Mouse (Mus musculus) right cerebral cortex, postnatal 10 days (tissue): ENCODE data around the gene Parp6.

Experiments used
- DNase-seq, 2 experiments: peaks; one replicate each; pipeline ENCODE4 v3.0.0; 2021; ENCODE audit warnings: low spot score in 2 of 2

Gene Parp6

DNA sequence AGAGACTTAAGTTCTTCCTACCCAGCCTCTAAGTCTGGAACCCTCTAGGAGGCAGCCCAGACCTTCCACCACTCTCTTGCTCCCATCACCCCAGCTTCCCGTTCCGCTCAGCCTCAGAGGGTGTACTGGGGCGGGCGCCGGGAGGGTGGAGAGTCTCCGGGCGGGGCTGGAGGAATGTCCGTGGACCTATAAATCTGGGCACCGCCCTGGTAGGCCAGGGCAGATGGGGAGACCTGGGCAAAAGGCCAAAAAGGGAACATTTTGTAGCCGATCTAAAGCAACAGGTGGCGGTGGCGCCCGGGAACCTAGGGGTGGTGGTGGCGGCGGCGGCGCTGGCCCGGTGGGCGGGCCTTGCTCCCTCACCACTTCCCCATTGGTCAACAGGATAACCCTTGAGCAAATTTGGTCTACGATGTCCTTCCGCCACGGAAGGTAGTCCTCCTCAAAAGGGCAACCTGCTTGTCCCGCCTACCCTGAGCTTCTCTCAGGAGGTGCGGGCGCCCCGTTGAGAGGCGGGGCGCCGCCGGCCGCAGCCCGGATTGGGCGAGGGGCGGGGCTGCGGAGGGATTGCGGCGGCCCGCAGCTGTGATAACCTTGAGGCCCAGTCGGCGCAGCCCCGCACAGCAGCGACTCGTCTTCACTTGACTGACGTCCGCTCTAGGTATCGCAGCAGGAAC, 39.0 kb downstream of the Parp6 start, which contains the start of gene Pkm:
Pkm (plus strand) TSS at position 411 of the 677 bp plus-strand sequence.
- DNase-seq = peak; percentile 98

DNA sequence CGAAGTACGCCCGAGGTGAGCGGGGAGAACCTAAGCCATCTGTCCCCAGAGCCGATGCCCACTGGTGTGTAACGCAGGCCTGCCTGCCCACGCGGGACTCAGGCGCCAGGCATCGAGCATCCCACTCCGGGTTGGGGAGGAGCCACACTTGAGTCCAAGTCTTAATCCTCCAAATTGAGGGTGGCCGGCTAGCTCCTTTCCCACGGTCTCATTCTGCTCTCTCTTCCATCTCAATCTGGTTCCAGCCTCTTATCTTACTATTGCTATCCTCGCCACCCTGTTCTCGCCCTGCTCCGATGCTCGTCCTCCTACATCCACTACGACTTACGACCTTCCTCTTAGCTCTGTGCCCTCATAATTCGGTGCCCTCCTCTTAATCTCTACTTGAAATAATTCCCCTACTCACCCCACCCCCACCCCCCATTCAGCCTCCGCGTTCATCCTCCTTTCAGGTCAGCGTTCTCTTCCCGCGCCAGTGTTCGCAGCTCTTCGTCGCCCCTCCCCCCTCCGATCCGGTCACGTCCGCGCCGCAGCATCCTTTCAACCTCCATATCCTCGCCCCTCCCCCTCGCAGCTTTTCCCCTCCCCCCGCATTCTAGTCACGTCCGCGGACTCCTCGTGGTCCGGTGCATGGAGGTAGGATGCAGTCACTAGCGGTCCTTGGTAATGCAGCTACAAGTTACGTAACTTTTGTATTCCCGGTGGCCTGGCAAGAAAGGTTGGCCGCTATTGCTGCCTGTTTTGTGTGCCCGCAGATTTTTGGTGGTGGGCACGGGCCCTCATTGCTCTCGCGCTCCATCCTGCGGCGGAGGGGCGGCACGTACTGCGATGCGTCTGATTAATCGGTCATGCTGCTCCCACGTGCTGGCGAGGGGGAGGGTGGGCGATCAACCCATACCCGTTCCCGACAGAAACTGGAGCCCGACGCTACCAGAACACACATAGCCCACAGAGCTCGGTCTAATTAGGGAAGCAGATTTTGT, 39.8 kb downstream of the Parp6 start:
- DNase-seq = peak; percentile 93 to 95

DNA sequence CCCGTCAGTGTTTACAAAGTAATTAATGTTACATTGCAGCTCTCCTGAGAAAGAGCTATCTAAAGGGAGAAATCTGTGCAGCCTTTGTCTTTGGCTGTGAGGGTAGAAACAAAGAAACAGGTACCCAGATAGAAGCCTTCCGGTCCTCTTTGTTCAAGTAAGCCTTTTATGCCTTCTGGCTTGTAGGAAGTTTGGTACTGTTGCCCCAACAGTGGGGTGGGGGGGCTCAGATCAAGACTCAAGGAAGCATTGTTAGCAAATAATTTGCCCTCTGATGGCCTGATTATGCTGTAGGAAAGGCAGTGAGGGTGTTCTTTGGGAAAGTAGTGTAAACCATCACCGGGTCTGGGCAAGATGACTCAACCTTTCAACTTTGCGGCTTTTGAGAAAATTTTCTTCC, 41.1 kb downstream of the Parp6 start:
- DNase-seq = no peak

DNA sequence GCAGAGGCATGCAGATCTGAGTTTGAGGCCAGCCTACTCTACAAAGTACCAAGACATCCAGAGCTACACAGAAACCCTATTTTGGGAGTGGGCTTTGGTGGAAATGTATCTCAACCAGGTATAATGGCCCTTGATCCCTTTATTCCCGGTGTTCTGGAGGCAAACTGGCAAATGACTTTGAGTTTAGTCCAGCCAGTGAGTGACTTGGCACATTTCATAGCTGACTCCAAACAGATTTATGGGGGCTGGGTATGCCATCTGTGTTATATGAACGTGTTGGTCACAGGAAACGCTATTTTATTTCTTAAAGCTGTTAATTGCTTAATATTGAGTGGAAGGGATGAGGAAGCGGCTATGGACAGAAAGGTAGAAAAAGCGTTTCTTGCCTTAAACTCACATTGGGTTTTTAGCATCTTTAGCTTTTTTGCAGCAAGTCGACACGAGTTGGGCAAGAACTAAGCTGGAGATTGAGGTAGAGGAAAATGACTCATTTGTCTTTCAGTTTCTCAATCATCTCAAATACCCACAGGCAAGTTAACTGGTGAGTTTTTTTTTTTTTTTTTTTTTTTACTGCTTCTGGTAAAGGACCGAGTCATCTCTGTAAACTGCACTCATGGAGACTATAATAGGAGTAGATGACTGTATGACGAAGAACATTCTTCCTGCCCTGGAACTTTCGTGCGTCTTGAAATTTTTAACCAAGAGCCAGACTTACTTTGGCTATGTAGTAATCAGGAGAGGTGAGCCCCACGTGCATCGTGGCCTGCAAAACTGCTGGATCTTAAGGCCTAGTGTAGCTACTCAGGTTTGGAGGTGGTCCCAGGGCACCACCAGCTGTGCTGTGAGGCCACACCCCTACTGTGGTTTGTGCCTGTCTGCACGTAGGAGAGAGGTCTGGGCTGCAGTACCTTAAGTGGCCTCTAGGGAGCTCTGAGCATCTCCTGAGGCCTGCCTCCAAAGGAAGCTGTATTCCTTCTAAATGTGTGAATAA, 42.2 kb downstream of the Parp6 start:
- DNase-seq = peak; percentile 84 to 87

DNA sequence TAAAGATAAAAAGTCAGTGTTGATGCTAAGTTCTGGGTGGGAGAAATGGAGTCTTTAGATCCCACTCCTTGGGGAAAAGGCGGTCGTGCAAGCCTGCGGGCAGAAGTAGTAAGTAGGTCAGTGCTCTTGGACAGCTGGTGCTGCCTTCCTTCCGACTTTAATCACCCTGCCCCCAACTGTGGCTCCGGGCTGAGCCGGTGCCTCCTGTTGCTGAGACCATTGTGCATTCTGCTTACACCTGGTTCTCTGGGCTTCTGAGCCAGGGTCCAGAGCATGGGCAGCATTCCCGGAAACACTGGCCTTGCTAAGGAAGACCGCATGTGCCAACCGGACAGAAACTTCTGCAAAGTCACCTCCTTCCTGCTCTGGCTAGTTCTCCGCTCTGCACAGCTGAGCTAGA, 43.3 kb downstream of the Parp6 start:
- peak; percentile 74 to 78 for DNase-seq

DNA sequence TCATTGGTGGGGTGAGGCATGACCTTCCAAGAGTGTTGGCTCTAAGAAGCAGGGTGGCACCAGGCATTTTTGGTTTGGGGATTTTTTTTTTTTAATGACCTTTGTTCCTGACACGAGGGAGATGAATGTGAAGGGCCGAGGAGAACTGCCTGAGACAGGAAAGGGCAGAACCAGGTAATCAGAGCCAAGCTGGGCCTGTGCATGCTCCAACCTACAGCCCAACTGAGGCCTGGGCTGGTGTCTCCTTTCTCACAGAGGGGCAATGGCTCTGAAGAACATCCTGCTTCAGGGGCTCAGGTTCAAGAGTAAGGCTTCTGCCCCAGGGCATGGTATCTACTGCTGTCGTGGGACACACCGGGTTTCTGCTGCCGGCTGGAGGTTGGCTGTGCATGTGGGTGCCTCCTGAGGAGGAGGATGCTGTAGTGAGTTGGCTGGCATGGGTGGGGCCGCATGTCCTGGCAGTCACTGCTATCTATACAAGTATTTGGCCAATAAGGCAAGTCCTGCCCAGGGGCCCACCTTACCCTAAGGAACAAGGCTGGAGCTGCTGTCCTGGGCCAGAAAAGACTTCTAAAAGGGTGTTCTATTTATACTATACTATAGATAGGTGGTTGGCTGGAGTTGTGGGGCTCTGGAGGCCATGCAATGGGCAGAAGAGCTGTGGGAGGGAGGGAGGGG, 44.4 kb downstream of the Parp6 start:
- DNase-seq = no peak

DNA sequence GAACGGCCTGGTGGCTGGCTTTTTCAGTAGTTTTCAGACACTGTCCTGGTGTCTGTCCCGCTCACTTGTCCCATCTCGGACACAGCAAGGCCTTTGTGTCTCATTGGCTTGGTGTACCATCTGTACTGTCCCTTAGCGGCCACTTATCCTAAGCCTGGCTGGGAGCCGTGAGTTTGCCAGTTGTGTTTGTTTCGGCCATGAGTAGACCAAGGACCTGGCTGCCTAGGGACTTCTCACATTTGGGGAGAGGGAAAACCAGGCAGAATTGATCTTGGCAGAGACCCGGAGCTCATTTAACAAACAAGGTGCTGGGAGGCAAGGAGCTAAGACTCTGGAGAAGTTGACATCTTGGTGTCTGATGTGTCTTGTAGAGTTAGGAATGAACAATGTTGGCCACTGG, 46.1 kb downstream of the Parp6 start:
- DNase-seq = no peak

DNA sequence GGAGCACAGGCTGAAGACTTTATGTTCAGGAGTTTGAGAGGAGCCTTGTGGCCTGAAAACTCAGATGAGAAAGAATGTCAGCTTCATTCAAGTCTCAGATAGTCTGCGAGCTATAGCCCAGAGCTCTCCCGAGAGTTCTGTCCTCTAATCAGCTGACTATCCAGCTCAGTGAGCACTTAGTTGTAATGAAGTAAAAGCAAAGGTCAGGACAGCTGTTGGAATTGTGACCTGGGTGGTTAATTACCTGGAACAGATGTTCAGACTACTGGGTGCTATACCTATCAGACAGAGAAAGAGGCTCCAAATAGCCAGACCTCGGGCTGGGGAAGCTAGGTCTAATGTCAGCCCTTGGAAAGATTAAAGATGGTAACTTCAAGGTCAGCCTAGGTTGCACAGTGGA, 46.9 kb downstream of the Parp6 start:
- no peak for DNase-seq

DNA sequence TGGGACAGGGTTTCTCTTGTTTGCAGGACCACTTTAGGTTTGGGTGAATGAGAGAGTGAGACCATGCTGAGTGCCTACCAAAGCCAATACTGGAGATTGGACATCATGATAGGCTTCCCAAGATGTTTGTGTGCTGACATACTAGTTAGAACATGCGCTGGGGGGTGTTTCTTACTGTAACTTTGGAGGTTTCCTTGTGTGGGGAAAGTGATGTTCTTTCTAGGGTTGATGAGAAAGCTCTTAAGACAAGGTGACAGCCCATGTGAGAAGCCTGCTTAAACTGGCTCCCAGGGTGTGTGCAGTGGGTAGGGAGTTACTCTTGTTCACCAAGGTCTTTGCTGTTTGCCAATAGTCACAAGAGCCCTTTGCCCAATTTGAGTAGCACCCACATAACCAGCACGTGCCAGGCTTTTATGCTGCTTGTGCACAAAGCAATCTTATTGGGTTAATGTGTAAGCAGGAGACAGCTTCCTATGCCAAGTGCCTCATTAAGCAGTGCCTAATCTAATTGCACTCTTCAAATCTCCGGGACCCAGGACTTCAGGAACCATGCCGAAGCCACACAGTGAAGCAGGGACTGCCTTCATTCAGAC, 47.7 kb downstream of the Parp6 start:
- DNase-seq = no peak

DNA sequence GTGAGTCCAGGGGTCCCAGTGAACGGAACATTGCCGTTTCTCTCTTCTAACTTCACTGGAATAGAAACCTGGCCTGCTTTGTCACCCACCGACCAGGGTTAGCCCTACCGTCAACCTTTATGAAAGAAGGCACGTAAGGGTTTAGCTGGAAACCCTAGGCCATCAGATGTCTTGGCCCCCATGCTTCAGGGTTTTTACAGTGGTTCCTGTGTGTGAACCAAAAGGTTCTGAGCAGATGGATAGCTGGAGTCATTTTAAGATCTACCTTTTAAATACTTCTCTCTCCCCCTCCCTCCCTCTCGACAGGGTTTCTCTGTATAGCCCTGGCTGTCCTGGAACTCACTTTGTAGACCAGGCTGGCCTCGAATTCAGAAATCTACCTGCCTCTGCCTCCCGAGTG, 48.9 kb downstream of the Parp6 start:
- DNase-seq = no peak

DNA sequence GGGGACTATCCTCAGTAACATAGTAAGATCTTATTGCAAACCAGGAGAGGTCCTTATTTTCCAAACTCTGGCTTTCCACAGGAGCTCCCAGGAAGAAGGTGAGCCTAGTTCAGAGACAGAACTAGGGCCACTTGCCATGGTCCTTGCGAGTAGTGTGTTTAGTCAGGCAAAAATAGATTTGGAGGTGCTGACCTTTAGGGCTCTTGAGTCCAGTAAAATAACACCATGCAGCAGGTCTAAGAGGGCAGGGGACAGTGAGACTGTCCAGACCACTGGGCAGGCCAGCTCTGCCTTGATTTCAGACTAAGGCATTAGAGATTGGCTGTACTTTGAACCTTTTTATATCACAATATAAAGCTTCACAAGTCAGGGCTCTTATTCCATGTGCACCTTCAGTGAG, 49.7 kb downstream of the Parp6 start:
- DNase-seq = no peak

DNA sequence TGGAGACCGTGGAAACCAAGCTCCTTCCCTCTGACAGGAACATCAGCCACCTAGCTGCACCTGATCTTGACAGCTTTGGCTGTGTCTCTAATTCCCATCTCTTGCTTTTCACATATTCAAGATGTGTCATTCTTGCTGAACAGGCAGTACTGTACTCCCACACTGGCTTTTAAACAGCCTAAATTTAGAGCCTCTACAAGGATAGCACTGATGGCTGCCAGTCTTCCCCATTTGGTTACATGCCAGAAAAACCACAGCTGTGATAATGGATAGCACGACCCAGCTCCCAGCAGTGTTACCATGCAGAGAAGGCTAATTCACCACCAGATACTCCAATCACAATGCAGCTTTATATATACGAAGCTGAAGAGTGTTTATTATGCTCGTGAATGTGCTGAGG, 50.2 kb downstream of the Parp6 start:
- no peak for DNase-seq

DNA sequence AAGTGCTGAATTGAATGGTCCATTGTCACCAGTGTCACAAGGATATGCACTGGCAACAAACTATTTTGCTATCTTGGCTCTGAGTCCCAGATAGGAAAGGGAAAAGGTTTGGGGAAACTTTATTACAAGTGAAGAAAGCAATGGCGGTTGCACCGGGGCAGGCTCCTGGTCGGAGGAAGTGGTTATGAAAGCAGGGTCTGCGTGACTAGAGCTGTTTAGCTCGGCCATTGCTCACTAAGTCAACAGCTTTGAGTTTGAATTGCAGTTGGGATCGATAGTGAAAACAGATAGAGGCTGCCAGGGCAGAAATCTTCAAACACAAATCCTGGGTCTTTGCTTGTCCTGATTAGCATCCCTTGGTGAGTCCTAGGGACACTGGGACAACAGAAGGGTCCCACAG, 50.8 kb downstream of the Parp6 start:
- no peak for DNase-seq

DNA sequence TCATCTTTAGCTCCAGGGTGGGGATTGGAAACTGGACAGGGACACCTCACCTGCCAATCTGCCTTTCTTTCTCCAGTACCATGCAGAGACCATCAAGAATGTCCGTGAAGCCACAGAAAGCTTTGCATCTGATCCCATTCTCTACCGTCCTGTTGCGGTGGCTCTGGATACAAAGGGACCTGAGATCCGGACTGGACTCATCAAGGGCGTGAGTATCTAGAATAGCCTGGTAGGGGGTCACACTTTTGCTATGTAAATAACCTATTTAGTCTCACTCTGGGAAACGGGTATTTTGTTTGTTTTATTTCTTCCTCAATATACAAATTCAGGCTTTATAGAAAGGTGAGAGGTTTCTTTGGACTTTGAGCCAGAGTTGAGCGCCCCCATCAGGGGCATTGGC, 51.4 kb downstream of the Parp6 start:
- no peak for DNase-seq

DNA sequence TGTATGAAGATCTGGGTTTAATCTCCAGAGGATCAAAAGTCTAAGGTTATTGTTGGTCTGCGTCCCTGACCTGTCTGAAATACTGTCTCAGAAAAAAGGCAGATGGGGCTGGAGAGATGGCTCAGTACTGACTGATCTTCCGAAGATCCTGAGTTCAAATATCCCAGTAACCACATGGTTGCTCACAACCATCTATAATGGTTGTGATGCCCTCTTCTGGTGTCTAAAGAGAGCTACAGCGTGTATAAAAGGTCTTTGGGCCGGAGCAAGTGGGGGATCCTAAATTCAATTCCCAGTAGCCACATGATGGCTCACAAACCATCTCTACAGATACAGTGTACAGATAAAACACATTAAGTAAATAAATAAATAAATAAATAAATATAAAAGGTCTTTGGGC, 52.1 kb downstream of the Parp6 start:
- no peak for DNase-seq

DNA sequence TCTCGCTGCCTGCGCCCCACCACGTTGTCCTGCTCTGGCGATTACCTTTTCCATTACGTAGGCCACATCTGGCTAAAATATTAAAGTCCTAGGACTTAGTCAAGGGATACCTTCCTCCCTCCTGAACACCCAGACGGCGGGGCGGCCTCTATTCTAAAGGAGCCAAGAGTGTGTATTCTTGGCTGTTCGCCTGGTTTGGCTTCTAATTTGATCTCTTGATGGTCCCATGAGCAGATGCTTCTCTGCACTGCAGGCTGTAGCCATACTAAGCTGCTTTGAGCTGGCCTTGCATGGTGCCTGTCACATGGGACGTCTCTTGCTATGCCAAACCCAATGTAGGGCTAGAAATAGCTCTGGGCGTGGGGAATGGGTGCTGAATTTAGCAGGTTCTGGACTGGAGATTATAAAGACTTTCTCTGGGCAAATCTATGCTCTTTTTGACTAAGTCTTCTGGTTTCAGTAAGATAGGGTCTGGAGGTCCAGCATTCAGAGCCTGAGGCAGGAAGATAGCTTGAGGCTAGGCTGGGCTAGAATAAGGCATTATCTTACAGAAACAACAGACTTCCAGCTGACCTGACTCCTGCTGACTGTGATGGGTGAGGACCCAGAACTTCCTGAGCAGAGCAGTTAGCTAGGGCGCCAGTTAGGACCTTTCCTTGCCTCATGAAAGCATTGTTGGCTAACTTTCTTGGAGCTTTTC, 55.3 kb downstream of the Parp6 start:
- DNase-seq = peak in 1 of 2 experiments; percentile 55

DNA sequence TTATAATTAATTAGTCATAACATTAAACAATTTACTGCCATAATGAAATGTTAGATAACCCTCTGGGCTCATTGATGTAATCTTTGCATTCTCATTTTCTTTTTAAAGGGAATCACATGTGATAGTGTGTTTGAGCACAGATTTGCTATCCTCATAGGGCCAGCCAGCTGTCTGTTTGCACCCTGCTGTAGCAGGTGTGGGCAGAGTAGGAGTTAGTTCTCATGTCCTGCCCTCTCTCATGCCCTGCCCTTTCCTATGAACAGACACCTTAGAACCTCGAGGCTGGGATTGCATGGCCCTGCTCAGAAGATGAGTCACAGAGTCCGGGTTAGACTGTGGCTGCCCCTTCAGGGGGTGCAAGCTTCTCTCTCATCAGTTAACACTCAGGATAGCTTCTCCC, 56.3 kb downstream of the Parp6 start:
- DNase-seq = no peak

DNA sequence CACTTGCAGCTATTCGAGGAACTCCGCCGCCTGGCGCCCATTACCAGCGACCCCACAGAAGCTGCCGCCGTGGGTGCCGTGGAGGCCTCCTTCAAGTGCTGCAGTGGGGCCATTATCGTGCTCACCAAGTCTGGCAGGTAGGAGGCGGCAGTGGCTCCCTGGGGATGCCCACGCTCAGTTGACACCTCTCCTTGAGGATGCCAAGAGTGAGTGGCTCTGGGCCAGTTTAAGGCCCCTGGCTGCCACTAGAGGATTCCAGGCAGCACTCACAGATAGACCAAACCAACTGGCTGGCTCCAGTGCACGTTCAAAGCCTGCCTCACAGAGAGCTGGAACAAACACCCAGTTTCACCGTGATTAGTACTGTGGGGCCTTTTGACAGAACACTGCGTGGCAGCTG, 58.5 kb downstream of the Parp6 start:
- DNase-seq = no peak

DNA sequence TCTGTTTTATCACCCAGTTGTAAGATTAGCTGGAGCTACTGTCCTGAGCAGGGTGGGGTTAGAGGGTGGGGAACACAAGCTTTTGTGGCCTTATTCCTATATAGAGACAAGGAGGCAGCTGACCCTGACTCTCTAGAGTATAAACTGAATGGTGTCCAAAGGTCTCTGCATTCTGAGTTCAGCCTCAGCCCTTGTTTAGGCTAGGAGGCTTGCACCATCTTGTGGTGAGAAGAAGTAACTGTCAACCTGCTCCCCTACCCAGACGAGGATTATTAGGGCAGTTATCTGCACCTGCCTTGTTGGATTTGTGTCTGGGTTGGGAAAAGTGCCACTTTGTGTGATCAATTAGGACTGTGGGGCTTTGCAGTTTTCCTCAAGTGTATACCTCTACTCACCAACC, 61.2 kb downstream of the Parp6 start:
- DNase-seq = no peak
